Mouse (Mus musculus): ENCODE results near the gene Hnrnph1.

Gene Hnrnph1

DNA sequence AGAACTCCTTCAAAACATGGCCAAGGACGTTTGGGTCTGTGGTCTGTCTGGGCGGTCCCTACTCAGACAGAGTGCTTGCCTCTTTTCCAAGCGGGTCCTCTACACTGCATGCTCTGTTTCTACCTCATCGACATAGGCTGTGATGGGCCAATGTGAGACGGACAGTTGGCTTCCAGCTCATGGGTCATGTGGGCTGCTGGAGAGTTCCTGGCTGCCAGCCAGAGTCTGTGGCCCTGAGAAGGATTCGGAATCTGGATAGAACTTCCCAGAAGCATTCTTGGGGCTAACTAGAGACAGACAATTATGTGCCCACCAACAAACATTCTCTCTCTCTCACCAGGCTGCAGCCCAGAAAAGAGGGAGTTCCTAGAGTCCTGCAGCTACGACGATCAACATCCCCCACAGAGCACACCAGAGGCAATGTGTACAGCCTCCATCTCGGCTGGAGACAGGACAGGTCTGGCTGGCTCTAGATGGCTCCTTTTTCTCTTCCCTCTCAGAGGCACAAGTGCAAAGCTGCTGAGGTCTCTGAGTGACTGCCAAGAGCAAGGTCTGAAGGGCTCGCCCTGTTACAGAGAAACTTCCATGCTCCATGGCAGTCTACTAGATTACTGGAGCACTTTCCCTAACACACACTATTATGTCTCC is 26.7 kb downstream of the Hnrnph1 start:
- no peak for DNase-seq (ENCODE audit: low spot score in 2 of 2)

DNA sequence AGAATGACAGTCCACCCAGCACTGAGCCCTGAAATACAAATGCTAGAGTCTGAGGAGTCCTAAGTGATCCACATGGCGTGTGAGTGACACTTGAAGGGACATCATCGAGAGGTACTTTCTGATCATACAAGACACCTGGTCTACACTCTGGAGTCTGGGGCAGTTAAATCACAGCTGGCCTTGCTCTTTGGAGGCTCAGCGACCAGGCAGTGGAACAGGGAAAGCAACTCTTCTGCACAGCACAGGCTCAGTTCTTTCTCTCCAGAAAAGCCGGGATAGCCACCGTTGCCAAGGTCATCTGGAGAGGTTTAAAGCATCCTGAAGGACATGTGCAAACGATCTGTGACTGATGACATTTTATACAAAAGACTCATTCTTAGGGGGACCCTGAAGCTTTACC is 30.4 kb downstream of the Hnrnph1 start:
- no peak for DNase-seq (ENCODE audit: low spot score in 2 of 2)

DNA sequence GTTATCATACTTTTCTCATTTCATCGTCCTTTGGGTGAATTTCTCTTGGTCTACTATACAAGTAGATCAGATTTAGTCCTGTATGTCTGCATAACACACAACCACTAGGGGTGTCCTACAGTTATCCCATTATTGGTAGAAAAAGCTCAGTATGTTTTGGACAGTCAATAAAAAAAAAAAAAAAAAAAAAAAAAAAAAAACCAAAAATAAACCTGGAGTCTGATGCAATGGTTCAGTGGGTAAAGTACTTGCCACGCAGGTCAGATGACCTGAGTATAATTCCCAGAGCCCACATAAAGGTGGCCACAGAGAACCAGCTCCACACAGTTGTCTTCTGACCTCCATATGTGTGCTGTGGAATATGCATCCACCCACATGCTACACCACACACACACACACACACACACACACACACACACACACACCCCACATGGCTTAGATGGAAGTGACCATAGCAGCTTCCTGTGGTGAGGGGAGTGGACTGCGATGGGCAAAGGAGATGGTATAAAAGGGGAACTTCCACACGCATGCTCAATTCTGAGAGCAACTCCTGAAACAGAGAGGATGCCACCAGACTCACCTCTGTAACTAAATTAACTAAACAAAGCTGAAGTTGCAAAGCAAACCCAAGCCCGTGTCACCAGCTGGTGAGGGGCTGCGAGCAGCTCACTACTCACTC is 38.9 kb downstream of the Hnrnph1 start:
- no peak for DNase-seq (ENCODE audit: low spot score in 2 of 2)

DNA sequence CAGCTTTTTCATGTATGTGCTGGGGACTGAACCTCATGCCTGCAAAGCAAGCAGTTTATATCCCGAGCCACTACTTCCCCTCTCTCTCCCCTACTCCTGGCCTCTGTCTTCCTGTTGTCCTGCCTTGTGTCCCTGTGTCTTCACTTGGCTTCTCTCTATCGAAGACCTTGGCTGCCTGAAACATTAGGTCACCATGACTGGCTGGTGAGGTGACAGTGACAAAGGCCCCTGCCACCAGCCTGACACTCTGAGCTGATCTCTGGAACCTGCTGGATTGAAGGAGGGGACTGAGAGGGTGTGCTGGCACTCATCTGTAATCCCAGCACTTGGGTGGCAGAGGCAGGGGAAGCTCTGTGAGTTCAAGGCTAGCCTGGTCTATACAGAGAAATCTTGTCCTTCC is 41.1 kb downstream of the Hnrnph1 start:
- no peak for DNase-seq (ENCODE audit: low spot score in 2 of 2)

DNA sequence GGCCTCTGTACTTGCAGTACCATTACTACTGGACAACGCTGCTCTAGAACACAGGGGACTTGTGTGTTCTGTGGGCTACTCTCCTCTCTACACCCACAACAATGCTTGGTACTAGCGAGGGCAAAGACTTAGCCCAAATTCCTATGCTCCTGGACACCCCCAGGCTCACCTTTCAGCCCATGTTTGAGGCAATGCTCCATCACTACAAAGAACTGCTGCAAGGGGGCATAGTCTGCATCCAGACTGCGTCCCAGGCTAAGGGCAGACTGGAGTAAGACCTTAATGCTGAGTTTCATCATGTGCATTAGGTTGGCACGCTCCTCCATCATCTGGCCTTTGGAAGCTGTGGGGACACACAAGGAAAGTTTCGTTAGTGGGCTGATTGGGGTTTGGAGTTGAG is 44.7 kb downstream of the Hnrnph1 start:
- no peak for DNase-seq (ENCODE audit: low spot score in 2 of 2)

DNA sequence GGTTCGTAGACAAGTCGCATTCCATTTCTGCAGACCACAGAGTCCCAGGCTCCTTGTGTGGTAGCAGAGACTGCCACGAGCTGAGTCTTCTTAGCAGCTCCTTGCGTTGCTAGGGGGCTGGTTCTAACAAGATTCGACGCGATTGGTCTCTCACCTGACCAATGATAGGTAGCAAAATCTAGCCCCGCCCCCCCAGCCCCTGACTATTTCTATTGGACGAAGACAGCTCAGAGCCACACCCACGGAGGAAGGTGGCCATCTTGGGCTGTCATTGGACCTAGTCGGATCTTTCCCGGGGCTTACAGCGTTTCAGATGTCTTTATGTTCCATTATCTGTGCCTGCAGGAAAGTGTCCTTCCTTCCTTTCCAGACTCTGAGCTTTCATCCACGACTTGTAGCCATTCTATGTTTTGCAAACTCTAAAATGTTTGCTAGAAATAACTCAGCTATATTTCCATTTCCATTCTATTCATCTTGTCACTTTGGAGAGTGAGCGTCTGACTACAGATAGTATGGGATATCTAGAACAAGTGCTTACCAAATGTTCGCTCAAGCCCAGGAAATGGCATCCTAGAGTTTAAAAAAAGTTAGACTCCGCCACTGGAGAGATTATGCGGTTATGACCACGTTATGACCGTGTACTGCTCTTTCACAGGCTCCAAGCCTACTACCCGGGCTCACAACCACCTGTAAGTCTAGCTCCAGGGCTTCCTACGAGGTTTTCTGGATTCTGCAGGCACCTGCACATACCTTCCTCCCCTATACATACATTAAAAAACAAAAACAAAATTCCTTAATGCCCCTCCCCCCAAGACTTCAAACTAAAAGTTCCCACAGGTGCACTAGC is 45.4 kb downstream of the Hnrnph1 start:
- peak in 1 of 2 experiments; percentile 24 for DNase-seq (ENCODE audit: low spot score in 2 of 2)

DNA sequence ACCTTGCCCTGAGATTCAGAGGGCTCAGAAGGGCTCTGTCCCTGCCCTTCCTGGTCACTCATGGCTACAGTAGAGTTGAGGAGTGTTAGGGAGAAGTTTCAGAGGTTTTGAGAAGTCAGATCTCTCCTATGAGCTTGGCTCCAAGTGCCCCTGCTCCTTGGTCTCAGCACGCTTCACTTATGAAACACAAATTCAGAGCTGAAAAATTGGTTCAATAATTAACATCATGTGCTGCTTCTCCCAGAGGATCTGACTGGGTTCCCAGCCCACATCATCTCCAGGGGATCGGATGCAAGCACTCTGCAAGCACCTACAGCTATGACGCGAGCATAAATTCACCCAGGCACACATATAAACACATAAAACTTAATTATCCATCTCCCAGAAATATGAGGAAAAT is 49.3 kb downstream of the Hnrnph1 start:
- no peak for DNase-seq (ENCODE audit: low spot score in 2 of 2)

DNA sequence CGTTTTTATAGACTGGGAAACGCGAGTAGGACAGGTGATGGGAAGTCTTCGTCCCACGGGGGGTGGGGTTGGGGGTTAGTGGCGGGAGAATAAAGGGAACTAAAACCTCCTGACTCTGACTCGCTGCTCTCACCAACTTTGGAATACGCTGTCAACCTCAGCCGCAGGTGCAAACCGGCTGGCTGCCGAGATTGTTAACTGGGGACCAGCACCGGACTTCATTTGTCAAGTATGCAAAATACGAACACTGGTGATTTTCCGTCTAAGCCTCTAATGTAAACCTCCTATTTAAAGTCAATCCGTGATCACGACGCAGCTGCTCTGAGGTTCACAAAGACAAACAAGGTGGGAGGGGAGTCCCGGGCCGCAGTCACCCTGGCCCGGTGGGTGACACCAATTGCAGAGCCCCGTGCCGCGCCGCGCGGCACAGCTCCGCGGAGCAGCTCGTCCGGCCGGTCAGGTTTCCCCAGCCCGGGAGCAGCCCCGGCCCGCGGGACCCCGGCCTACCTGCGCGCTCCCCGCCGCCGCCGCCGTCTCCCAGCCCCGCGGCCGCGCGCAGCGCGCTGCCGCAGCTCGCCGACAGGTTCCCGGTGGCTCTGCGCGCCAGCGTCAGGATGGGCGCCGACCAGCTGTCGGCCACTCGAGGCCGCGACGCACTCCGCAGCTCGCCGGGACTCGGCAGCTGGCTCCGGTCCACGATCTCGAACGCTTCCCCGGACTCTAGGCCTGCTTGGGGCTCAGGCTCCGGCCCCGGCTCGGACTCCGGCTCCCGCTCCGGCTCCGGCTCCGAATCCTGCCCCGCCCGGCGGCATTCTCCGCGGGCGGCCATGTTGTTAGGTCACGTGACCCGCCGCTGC is 53.7 kb downstream of the Hnrnph1 start, which contains the start of gene Rufy1:
Gene Rufy1 (minus strand): TSS at position 849 of the 857 bp plus-strand sequence.
- DNase-seq (ENCODE audit: low spot score in 2 of 2) = peak; percentile 64 to 86

DNA sequence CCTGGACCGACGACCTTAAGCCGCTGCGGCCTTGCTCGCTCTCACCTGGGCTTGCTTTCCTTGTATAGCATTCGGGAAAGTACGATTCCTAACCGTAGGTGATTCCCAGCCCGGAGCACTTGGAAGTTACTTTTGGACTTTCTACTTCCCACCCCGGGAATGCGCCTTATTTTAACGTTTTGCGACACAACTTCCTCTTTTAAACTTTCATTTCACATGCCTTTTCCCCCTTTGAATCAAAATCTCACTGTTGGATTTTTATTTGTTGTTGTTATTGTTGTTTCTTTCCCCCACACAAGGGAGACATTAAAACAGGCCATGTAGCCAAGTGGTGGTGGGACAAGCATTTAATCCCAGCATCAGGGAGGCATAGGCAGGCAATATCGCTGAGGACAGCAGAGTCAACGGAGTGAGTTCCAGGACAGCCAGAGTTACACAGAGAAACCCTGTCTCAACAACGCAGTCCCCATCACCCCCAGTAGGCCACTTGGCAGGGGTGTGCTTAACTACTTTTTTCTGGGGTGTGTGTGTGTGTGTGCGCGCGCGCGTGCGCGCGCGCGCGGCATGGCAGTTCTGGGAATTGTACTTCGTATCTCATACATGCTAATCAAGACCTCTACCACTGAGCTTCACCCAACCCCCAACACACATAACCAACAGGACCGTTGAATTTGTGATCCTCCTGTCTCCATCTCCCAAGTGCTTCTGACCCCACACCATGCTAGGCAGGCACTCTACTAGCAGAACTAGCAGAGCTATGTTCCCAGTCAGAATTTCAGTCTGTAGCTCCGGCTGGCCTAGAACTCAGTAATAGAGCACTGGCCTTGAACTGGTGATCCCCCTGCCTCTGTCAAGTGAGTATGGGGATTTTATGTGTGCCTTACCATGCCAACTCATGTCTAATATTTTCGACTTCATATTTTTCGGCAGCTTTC is 54.6 kb downstream of the Hnrnph1 start:
- DNase-seq (ENCODE audit: low spot score in 2 of 2) = no peak

DNA sequence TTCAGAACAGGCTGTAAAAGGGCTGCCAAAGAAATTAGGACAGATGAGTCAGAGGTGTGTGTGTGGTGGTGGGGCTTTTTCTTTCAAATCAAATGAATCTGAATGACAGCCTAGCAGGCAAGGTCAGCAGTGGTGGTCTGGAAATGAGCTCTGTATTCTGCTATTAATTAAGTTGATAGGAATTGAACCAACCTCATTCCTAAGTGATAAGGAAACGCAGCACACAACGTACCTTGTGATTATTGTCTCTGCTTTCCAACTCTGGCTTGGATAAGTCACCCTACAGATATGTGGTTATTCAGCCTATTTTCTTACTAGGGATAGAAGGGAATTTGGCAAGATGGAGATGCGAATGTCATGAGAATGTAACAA is 55.3 kb downstream of the Hnrnph1 start:
- DNase-seq (ENCODE audit: low spot score in 2 of 2) = no peak

DNA sequence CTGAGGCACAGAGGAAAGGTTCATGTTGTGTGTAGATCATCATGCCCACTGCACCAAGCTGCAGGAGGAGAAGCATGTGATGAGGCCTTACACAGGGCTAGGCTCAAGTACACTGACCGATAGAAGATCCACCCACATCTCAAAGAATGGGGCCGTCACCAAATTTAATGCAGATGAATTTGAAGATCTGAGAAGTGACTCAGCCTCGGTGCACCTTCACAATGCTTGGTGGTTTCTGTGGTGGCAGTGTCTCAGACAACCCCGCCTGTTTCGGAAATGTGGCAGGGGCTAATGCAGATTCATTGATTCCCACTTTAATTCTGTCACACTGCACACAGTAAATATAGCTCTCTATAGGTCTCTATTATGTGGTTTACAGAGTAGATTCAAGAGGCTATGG is 56.1 kb downstream of the Hnrnph1 start:
- DNase-seq (ENCODE audit: low spot score in 2 of 2) = no peak
